Mouse (Mus musculus) left cerebral cortex, adult 8-10 months (tissue): ENCODE data around the gene Slc25a10. TPM values are rescaled to one million over a fixed set of nuclear protein-coding genes. Genes with fewer than 3 reads are reported as not detected.

Experiments
- DNase-seq, 2 experiments: peaks; one replicate each; pipeline ENCODE4 v3.0.0; 2022; ENCODE audit warnings: low spot score in 2 of 2
- total RNA-seq, 4 experiments: library from RNA; stranded (reverse); gene quantifications; 2 replicates each; pipeline ENCODE4 v1.2.4; 2022

Slc25a10 gene
- 10 to 100 TPM; 21.2 to 25.8 (median 24.0) TPM for total RNA-seq

- DNase-seq, result peak; percentile 68 to 87
Measured at GRCm38 (mm10) chr11:120491317-120492023, at the start of gene Slc25a10. TSS of gene Slc25a10 (plus strand) at chr11:120491840.

GRCm38 (mm10) chr11:120442344-120442743, 49.3 kb upstream of the Slc25a10 start, which contains the start of gene Tspan10:
TSS of gene Tspan10 (plus strand) at chr11:120442644.
- no peak for DNase-seq

- DNase-seq, result no peak
Measured at GRCm38 (mm10) chr11:120442765-120443280, 48.8 kb upstream of the Slc25a10 start.

- DNase-seq, result no peak
Measured at GRCm38 (mm10) chr11:120444106-120444505, 47.5 kb upstream of the Slc25a10 start.

- no peak for DNase-seq
Measured at GRCm38 (mm10) chr11:120445475-120445874, 46.2 kb upstream of the Slc25a10 start.

GRCm38 (mm10) chr11:120447179-120447578, 44.5 kb upstream of the Slc25a10 start:
- no peak for DNase-seq

- DNase-seq, result no peak
Measured at GRCm38 (mm10) chr11:120452246-120452645, 39.4 kb upstream of the Slc25a10 start.

GRCm38 (mm10) chr11:120453306-120453705, 38.3 kb upstream of the Slc25a10 start, which contains the start of gene Pde6g:
TSS of gene Pde6g (minus strand) at chr11:120453500.
- DNase-seq, result no peak

GRCm38 (mm10) chr11:120454965-120455364, 36.7 kb upstream of the Slc25a10 start:
- DNase-seq, result no peak

- no peak for DNase-seq
Measured at GRCm38 (mm10) chr11:120455413-120455812, 36.2 kb upstream of the Slc25a10 start.

- no peak for DNase-seq
Measured at GRCm38 (mm10) chr11:120457370-120457769, 34.3 kb upstream of the Slc25a10 start.

GRCm38 (mm10) chr11:120457772-120458751, 33.6 kb upstream of the Slc25a10 start, which contains the start of the genes Oxld1 and Ccdc137:
TSS of gene Oxld1 (minus strand) at chr11:120458068.
TSS of gene Ccdc137 (plus strand) at chr11:120458115.
- peak; percentile 58 to 64 for DNase-seq

GRCm38 (mm10) chr11:120458847-120459597, 32.6 kb upstream of the Slc25a10 start:
- no peak for DNase-seq

GRCm38 (mm10) chr11:120463536-120463935, 28.1 kb upstream of the Slc25a10 start:
- no peak for DNase-seq

GRCm38 (mm10) chr11:120464365-120464764, 27.3 kb upstream of the Slc25a10 start:
- no peak for DNase-seq

- DNase-seq, result no peak
Measured at GRCm38 (mm10) chr11:120465521-120465920, 26.1 kb upstream of the Slc25a10 start.

GRCm38 (mm10) chr11:120467051-120467735, 24.4 kb upstream of the Slc25a10 start, which contains the start of gene Arl16:
TSS of gene Arl16 (minus strand) at chr11:120467607.
- peak; percentile 81 to 96 for DNase-seq

- no peak for DNase-seq
Measured at GRCm38 (mm10) chr11:120467736-120468092, 23.9 kb upstream of the Slc25a10 start.

GRCm38 (mm10) chr11:120472052-120472451, 19.6 kb upstream of the Slc25a10 start:
- DNase-seq, result no peak

- no peak for DNase-seq
Measured at GRCm38 (mm10) chr11:120483448-120483934, 8.1 kb upstream of the Slc25a10 start.
